Mouse (Mus musculus): ENCODE measurements around the gene Ncor2.

DNA sequence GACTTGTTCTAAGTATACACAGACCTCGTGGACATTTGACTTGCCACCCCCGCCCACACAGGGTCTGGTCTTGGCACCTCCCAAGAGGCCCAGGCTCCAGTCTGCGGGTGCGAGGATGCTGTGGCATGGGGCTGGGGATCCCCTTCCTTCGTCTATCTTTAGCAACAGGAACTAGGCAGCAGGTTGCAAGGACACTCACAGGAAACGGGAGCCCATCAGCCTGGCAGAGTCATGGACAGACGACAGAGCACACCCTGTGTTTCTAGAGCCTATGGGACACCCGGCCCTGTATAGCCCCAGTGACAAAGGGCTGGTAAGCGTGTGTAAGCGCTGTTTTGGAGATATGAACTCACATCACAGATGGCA is 126.8 kb downstream of the Ncor2 start:
- TF ChIP-seq POLR2A (IDR thresholded peaks at IDR 0.05; ENCODE audit: extremely low read depth, insufficient read depth, low read length) (no peak), CTCF (IDR thresholded peaks at IDR 0.05; ENCODE audit: extremely low read depth, insufficient read depth, low read length) (no peak)

Measured in cortical plate, adult 2 months (tissue).